Comparison of ENCODE assay signal across 29 mouse cellular contexts in genomic region chr4:57592751-57593150, GRCm38 (mm10). TPM values are rescaled to one million over a fixed set of nuclear protein-coding genes. Genes with fewer than 3 reads are reported as not detected.
A peak's percentile ranks its signal among the peaks of the same experiment; 100 is the strongest.
DNase-seq lines count a peak whose midpoint lies in the region; ATAC-seq lines count a peak whose summit lies in the region.
"Had no signal": no experiment of that assay in that cellular context is flagged by ENCODE, and none has a peak within 500 bp of the region (broad histone marks: within the 10 kb centered on the region; RNA-seq: fewer than 3 reads in every experiment).

No protein-coding gene starts in this region.

- WGBS in heart, embryonic 12.5 days, result 63% methylated on average over 4 of the region's 4 CpGs
- 61% methylated on average over 4 of the region's 4 CpGs for WGBS in neural tube, embryonic 15.5 days
- WGBS in heart, embryonic 15.5 days, result 61% methylated on average over 4 of the region's 4 CpGs

- H3K9ac ChIP-seq in heart, embryonic 12.5 days, result no peak overlapping the region
- H3K9ac ChIP-seq in neural tube, embryonic 15.5 days (replicated peaks), result no peak overlapping the region
- no peak overlapping the region for H3K9ac ChIP-seq in heart, embryonic 15.5 days
- H3K9ac ChIP-seq: forebrain, embryonic 13.5 days; hindbrain, embryonic 12.5 days; intestine, embryonic 15.5 days; limb, embryonic 12.5 days; liver, embryonic 15.5 days; lung, embryonic 15.5 days; midbrain, embryonic 15.5 days had no signal

- 0 out of 2 replicates have a peak, but pooled peaks cover 3% of the 10 kb centered on the region for H3K36me3 ChIP-seq in heart, embryonic 12.5 days
- H3K36me3 ChIP-seq in neural tube, embryonic 15.5 days, result no peaks in the 10 kb centered on the region
- H3K36me3 ChIP-seq in heart, embryonic 15.5 days, result no peaks in the 10 kb centered on the region
- H3K36me3 ChIP-seq: hindbrain, embryonic 12.5 days; intestine, embryonic 15.5 days; liver, embryonic 15.5 days; lung, embryonic 15.5 days; midbrain, embryonic 10.5 days; midbrain, embryonic 15.5 days had no signal

- no peak overlapping the region for H3K4me3 ChIP-seq in heart, embryonic 12.5 days
- no peak overlapping the region for H3K4me3 ChIP-seq in neural tube, embryonic 15.5 days (replicated peaks)
- no peak overlapping the region for H3K4me3 ChIP-seq in heart, embryonic 15.5 days
- H3K4me3 ChIP-seq: forebrain, embryonic 13.5 days; hindbrain, embryonic 12.5 days; intestine, embryonic 15.5 days; left cerebral cortex, adult 2 months; limb, embryonic 12.5 days; liver, embryonic 15.5 days; lung, embryonic 15.5 days; midbrain, embryonic 10.5 days; midbrain, embryonic 15.5 days had no signal

- H3K4me2 ChIP-seq in heart, embryonic 12.5 days, result 0 out of 2 replicates have a peak overlapping the region, but pooled peaks have one; percentile 6
- H3K4me2 ChIP-seq in neural tube, embryonic 15.5 days, result no peak overlapping the region
- H3K4me2 ChIP-seq in heart, embryonic 15.5 days, result peak overlapping the region; percentile 31; the same call in 1 of the 2 replicates
- H3K4me2 ChIP-seq: forebrain, embryonic 13.5 days; hindbrain, embryonic 12.5 days; intestine, embryonic 15.5 days; limb, embryonic 12.5 days; liver, embryonic 15.5 days; lung, embryonic 15.5 days; midbrain, embryonic 15.5 days had no signal

- ATAC-seq in heart, embryonic 12.5 days (ENCODE audit: insufficient number of reproducible peaks, low FRiP score), result no peak
- ATAC-seq in neural tube, embryonic 15.5 days (ENCODE audit: low FRiP score), result 0 out of 2 replicates have a peak, but pooled peaks have one; percentile 26
- peak; percentile 56; the same call in 1 of the 2 replicates for ATAC-seq in heart, embryonic 15.5 days (replicated peaks; ENCODE audit: insufficient number of reproducible peaks, insufficient read depth, low FRiP score, low read depth)
- ATAC-seq: activated CD4-positive, CD25-positive, alpha-beta regulatory T cell, adult 4 months; forebrain, embryonic 13.5 days; hindbrain, postnatal 0 days; intestine, embryonic 15.5 days; midbrain, embryonic 15.5 days had no signal

- H3K4me1 ChIP-seq in heart, embryonic 12.5 days (replicated peaks), result peaks cover 69% of the 10 kb centered on the region
- peaks cover 8% of the 10 kb centered on the region for H3K4me1 ChIP-seq in neural tube, embryonic 15.5 days
- H3K4me1 ChIP-seq in heart, embryonic 15.5 days (replicated peaks), result peaks cover 72% of the 10 kb centered on the region
- H3K4me1 ChIP-seq: forebrain, embryonic 13.5 days; hindbrain, embryonic 12.5 days; intestine, embryonic 15.5 days; liver, embryonic 15.5 days; midbrain, embryonic 10.5 days; midbrain, embryonic 15.5 days had no signal

- no peaks in the 10 kb centered on the region for H3K27me3 ChIP-seq in heart, embryonic 12.5 days (replicated peaks)
- no peaks in the 10 kb centered on the region for H3K27me3 ChIP-seq in neural tube, embryonic 15.5 days (replicated peaks)
- no peaks in the 10 kb centered on the region for H3K27me3 ChIP-seq in heart, embryonic 15.5 days
- H3K27me3 ChIP-seq: forebrain, embryonic 13.5 days; hindbrain, embryonic 12.5 days; intestine, embryonic 15.5 days; limb, embryonic 12.5 days; liver, embryonic 15.5 days; lung, embryonic 15.5 days; midbrain, embryonic 15.5 days had no signal

- peak overlapping the region; percentile 61 for H3K27ac ChIP-seq in heart, embryonic 12.5 days (ENCODE audit: poor library complexity, severe bottlenecking)
- H3K27ac ChIP-seq in neural tube, embryonic 15.5 days (replicated peaks), result no peak overlapping the region
- H3K27ac ChIP-seq in heart, embryonic 15.5 days, result peak overlapping the region; percentile 78
- H3K27ac ChIP-seq: forebrain, embryonic 13.5 days; hindbrain, embryonic 12.5 days; hindbrain, postnatal 0 days; intestine, embryonic 15.5 days; left cerebral cortex, adult 2 months; limb, embryonic 12.5 days; liver, embryonic 15.5 days; lung, embryonic 15.5 days; midbrain, embryonic 10.5 days; midbrain, embryonic 15.5 days had no signal

- H3K9me3 ChIP-seq in heart, embryonic 12.5 days (replicated peaks), result no peaks in the 10 kb centered on the region
- H3K9me3 ChIP-seq in neural tube, embryonic 15.5 days (replicated peaks), result no peaks in the 10 kb centered on the region
- no peaks in the 10 kb centered on the region for H3K9me3 ChIP-seq in heart, embryonic 15.5 days (replicated peaks)
- H3K9me3 ChIP-seq: forebrain, embryonic 13.5 days; hindbrain, embryonic 12.5 days; intestine, embryonic 15.5 days; limb, embryonic 12.5 days; liver, embryonic 15.5 days; lung, embryonic 15.5 days; midbrain, embryonic 10.5 days; midbrain, embryonic 15.5 days had no signal

- DNase-seq in heart, postnatal 36 days, result no peak
- DNase-seq in neural tube, embryonic 10.5 days (ENCODE audit: extremely low spot score, low spot score), result no peak
- DNase-seq in urinary bladder, postnatal 36 days (ENCODE audit: low spot score in 2 of 2), result no peak
- DNase-seq in layer of hippocampus, adult 8-10 months (ENCODE audit: low spot score in 2 of 2), result no peak
- DNase-seq: adrenal gland, adult 8-10 months; B cell, adult 2 months; cerebellum, adult 9-10 months; cerebellum, postnatal 36 days; gastrocnemius, postnatal 25 days; kidney, adult 8-10 months; kidney, postnatal 14 days; right cerebral cortex, adult 18-20 months; spleen, adult 18-20 months; thymus, postnatal 14 days had no signal

- intact Hi-C loops in heart, postnatal 36 days (cut with DNase I), result no loop called here

RNA-seq across cellular contexts. Expression of gene Pakap, which starts 24.8 kb away (rescaled TPM):
- polyA plus RNA-seq in heart, embryonic 12.5 days (2016; fragmentation: Nextera tagmentation; extraction: Ambion mirVana), result 72.9 and 74.5 TPM in 2 replicates
- total RNA-seq in heart, postnatal 36 days (2021), result 10 to 100 TPM; 33.1 to 33.7 TPM
- 10.4 and 15.8 TPM in 2 replicates for polyA plus RNA-seq in neural tube, embryonic 15.5 days (2015; fragmentation: Nextera tagmentation; extraction: Ambion mirVana)
- polyA plus RNA-seq in heart, embryonic 15.5 days (2015; fragmentation: Nextera tagmentation; extraction: Ambion mirVana), result 57.1 and 57.8 TPM in 2 replicates
- 10 to 100 TPM; 24.3 to 29.7 (median 26.2) TPM for total RNA-seq in layer of hippocampus, adult 8-10 months (2022)
- total RNA-seq: megakaryocyte progenitor cell, adult 5-6 weeks had no signal
